Mouse (Mus musculus): ENCODE results near the gene BC025920.

DNA sequence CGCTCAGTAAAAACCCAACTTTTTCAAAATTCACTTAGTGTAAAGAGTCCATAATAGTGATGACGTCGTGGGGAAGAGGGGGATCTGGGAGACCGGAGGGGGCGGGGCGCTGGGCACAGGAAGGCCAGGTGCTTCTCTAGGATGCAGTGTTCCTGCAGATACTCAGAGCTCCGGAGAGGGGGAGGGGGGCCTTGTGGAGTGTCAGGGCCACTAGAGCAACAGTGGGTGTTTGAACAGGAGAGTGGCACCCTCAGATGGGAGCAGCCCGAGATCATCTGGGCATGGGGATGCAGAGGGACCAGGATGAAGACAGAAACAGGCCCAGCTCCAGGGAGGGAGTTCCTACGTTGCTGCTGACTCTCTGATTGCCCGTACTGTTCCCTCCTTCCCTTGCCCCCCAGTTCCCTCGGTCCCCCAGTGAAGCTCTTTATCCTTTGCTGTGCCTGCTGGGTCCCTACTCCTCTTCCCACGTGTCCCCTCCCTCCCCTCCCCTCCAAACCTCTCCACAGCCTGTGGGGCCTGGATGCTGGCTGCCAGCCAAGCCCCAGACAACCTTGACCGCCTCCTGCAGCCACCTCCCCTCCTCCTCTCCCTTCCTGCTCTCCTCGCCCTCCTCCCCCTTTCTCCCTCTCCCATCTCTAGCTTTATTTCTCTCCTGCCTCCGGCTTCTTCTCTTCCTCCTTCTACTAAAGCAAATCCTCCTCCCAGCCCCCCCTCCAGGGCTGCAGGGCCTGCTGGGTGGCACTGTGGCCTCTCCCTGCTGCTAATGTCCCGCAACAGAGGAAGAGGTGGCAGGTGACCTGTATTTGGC lies 37.5 kb upstream of the BC025920 start:
- no peak for TF ChIP-seq KAT2A (IDR thresholded peaks at IDR 0.05; ENCODE audit: insufficient replicate concordance, low read length)
- no peak for TF ChIP-seq CHD1 (IDR thresholded peaks at IDR 0.05; ENCODE audit: low read depth, low read length)
- no peak for TF ChIP-seq POLR2A (IDR thresholded peaks at IDR 0.05; ENCODE audit: low read depth, low read length)

Data from CH12.LX (cell line).